Mouse (Mus musculus) forebrain, embryonic 16.5 days (tissue): ENCODE results near the gene Tmem41b. TPM values are rescaled to one million over a fixed set of nuclear protein-coding genes. Genes with fewer than 3 reads are reported as not detected.
A peak's percentile ranks its signal among the peaks of the same experiment; 100 is the strongest.

ENCODE experiments used
- ATAC-seq: fragments of 200-750 bp; cut with Nextera tagmentation; 2 replicates; pipeline ENCODE4 v1.8.0; 2017; ENCODE audit warnings: mild to moderate bottlenecking, moderate library complexity
- H3K27ac ChIP-seq: fragments of 300-500 bp; sonication (generic); 2 replicates; pipeline ENCODE4 v1.5.1; 2014; ENCODE audit warnings: low read length, control low read depth
- H3K27me3 ChIP-seq: fragments of 300-500 bp; sonication (generic); replicated peaks from 2 replicates; pipeline ENCODE4 v1.6.1; 2014; ENCODE audit warnings: low read length; ENCODE audit not compliant: control insufficient read depth, insufficient read depth
- H3K36me3 ChIP-seq: fragments of 300-500 bp; sonication (generic); 2 replicates; pipeline ENCODE4 v1.6.1; 2014; ENCODE audit not compliant: control insufficient read depth, insufficient read depth
- H3K4me1 ChIP-seq: fragments of 300-500 bp; sonication (generic); replicated peaks from 2 replicates; pipeline ENCODE4 v1.6.1; 2014; ENCODE audit warnings: low read length; ENCODE audit not compliant: control insufficient read depth, insufficient read depth
- H3K4me2 ChIP-seq: fragments of 300-500 bp; sonication (generic); 2 replicates; pipeline ENCODE4 v1.6.1; 2014; ENCODE audit warnings: mild to moderate bottlenecking, low read length, control low read depth
- H3K4me3 ChIP-seq: fragments of 300-500 bp; sonication (generic); replicated peaks from 2 replicates; pipeline ENCODE4 v1.5.1; 2014; ENCODE audit warnings: mild to moderate bottlenecking, low read length, control low read depth
- H3K9ac ChIP-seq: fragments of 300-500 bp; sonication (generic); replicated peaks from 2 replicates; pipeline ENCODE4 v1.6.1; 2014; ENCODE audit warnings: low read depth, low read length, control low read depth
- H3K9me3 ChIP-seq: fragments of 300-500 bp; sonication (generic); 2 replicates; pipeline ENCODE4 v1.6.1; 2016; ENCODE audit warnings: low read length; ENCODE audit not compliant: control insufficient read depth
- WGBS: fragments of 180-500 bp; shearing (Covaris S2); extraction: QIAGEN DNeasy Blood & Tissue Kit; methylation state at CpG from one replicate; pipeline ENCODE4 v1.1.7; 2014; 5-methylcytosine and 5-hydroxymethylcytosine counted together
- polyA plus RNA-seq: library from polyadenylated mRNA; unstranded; fragments of >200 nt; fragmentation: Nextera tagmentation; extraction: Ambion mirVana; gene quantifications from 2 replicates; pipeline ENCODE4 v1.2.1, GENCODE M21; 2015

Tmem41b gene
- polyA plus RNA-seq, 1 experiment from 2014 or later: 68.4 TPM

GRCm38 (mm10) chr7:110009084-110009483 is 22.4 kb upstream of the Tmem41b start:
- no peaks in the 10 kb centered on the region for H3K27me3 ChIP-seq
- no peak for ATAC-seq
- H3K27ac ChIP-seq: no peak overlapping the region
- H3K9ac ChIP-seq: no peak overlapping the region
- H3K4me1 ChIP-seq: no peaks in the 10 kb centered on the region
- 88% methylated on average over 6 of the region's 6 CpGs for WGBS
- H3K36me3 ChIP-seq: no peaks in the 10 kb centered on the region
- H3K4me2 ChIP-seq: no peak overlapping the region
- no peaks in the 10 kb centered on the region for H3K9me3 ChIP-seq
- no peak overlapping the region for H3K4me3 ChIP-seq

GRCm38 (mm10) chr7:110008513-110008912 is 21.8 kb upstream of the Tmem41b start:
- H3K4me1 ChIP-seq: no peaks in the 10 kb centered on the region
- H3K9me3 ChIP-seq: no peaks in the 10 kb centered on the region
- 97% methylated on average over 1 of the region's 1 CpGs for WGBS
- H3K27me3 ChIP-seq: no peaks in the 10 kb centered on the region
- H3K4me3 ChIP-seq: no peak overlapping the region
- H3K27ac ChIP-seq: no peak overlapping the region
- no peak overlapping the region for H3K4me2 ChIP-seq
- ATAC-seq: no peak
- H3K9ac ChIP-seq: no peak overlapping the region
- H3K36me3 ChIP-seq: no peaks in the 10 kb centered on the region

DNA sequence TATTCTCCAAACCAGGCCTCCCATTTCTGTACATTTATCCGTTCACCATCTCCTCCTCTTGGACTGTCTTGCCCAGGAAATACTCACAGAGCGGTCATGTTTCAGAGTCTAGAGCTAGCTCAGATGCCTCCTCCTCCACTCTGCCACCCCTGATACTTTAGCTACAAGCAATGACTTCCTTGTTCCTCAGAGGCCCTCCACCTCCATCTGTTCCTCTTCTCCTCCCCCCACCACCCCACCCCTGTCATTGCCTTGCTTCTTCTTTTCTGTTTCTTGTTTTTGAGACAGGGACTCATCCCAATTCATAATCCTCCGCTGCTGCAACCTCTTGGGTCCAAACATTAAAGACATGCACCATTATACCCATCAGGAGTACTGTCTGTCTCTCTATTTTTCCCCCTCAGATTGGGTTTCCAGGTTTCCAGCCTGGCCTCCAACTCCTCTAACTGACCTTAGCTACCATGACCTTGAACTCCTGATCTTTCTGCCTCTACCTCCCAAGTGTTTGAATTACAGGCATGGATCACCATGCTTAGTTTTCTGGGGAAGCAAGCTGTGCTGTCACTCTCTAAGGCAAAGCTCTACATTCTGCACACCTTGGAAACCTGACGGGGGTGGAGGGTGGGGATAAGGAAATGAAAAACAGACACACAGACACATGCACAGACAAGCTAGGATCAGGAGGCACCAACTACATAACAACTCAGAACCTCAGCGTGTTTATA is 19.9 kb upstream of the Tmem41b start:
- Histone ChIP-seq H3K4me2 (no peak overlapping the region), H3K27me3 (no peaks in the 10 kb centered on the region; the same call in 1 of the 2 replicates), H3K27ac (no peak overlapping the region), H3K4me3 (no peak overlapping the region), H3K9me3 (no peaks in the 10 kb centered on the region), H3K4me1 (peaks cover 3% of the 10 kb centered on the region; the same call in 1 of the 2 replicates), H3K9ac (no peak overlapping the region), H3K36me3 (no peaks in the 10 kb centered on the region)
- no peak for ATAC-seq
- 84% methylated on average over 5 of the region's 5 CpGs for WGBS

- Histone ChIP-seq H3K4me3 (no peak overlapping the region), H3K9me3 (no peaks in the 10 kb centered on the region), H3K4me1 (peaks cover 3% of the 10 kb centered on the region; the same call in 1 of the 2 replicates), H3K4me2 (no peak overlapping the region), H3K9ac (no peak overlapping the region), H3K27me3 (no peaks in the 10 kb centered on the region; the same call in 1 of the 2 replicates), H3K27ac (no peak overlapping the region), H3K36me3 (no peaks in the 10 kb centered on the region)
- no peak for ATAC-seq
Measured at GRCm38 (mm10) chr7:110005976-110006375, 19.2 kb upstream of the Tmem41b start.

DNA sequence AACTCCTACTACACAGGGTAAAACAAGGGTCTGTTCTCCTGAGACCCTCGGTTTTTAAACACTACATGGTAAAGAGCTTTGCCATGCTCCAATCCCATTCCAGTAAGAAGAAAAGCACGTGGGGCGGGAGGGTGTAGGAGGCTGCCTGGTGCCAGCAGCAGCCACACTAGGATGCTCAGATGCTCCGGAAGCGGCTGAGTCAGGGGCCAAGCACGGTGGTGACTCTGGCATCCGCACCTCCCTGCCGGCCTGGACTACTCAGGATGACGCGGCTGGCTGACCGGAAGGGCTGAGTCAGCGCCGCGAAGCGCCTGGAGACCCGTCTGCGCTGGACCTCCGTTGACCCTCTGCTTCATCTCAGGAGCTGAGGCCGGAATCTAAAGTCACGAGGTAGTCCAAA is 16.2 kb upstream of the Tmem41b start:
- no peak for ATAC-seq
- WGBS: 24% methylated on average over 20 of the region's 20 CpGs

DNA sequence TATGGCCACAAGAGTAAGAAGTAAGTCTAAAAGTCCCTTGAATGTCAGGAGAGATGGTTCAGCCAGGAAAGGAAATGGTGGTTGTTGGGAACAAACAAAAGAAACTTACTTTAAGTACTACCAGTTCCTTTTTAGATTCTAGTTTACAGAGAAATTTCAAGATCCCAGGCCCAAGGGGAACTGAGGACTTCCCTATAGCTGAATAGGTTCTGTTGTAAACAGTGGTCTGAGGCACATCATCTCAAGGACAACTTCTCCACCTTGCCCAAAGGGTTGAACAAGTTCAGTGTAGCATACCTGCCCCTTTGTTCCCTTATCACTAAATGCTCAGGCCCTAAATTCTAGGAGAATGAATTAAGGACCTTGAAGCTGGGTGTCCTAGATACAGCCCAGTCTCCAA is 15.4 kb upstream of the Tmem41b start:
- ATAC-seq: no peak
- Histone ChIP-seq H3K9me3 (no peaks in the 10 kb centered on the region), H3K27ac (no peak overlapping the region), H3K27me3 (no peaks in the 10 kb centered on the region; the same call in 1 of the 2 replicates), H3K9ac (no peak overlapping the region), H3K4me1 (peaks cover 3% of the 10 kb centered on the region; the same call in 1 of the 2 replicates), H3K4me3 (no peak overlapping the region), H3K4me2 (no peak overlapping the region), H3K36me3 (no peaks in the 10 kb centered on the region)

More for the DNA sequence above, 16.2 kb upstream of the Tmem41b start:
- Histone ChIP-seq H3K27ac (no peak overlapping the region), H3K4me3 (peak overlapping the region; percentile 9; the same call in 1 of the 2 replicates), H3K9me3 (no peaks in the 10 kb centered on the region), H3K36me3 (no peaks in the 10 kb centered on the region), H3K4me2 (peak overlapping the region; percentile 36), H3K4me1 (peaks cover 3% of the 10 kb centered on the region; the same call in 1 of the 2 replicates), H3K9ac (0 out of 2 replicates have a peak overlapping the region, but pooled peaks have one; percentile 32), H3K27me3 (no peaks in the 10 kb centered on the region; the same call in 1 of the 2 replicates)

DNA sequence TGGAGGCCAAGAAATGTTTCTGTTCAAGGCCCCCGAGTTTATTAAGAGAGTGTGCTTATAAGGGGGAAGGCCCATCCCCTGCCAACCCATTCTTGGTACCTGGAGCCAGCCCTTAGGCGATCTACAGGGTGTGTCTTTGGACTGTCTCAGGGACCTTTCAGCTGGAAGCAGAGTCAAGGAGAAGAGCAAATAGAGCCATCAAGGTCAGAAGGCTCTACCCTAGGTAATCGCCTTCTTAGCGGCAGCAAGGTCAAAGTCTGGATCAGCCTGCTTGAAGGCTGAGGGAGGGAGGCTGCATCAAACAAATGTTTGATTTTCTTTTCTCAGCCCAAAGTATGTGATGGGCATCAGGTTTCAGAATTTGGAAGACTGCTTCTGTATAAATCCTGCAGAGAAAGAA is 11.7 kb upstream of the Tmem41b start:
- no peak overlapping the region for H3K27ac ChIP-seq
- H3K9me3 ChIP-seq: no peaks in the 10 kb centered on the region
- H3K4me2 ChIP-seq: no peak overlapping the region
- 91% methylated on average over 4 of the region's 4 CpGs for WGBS
- peaks cover 5% of the 10 kb centered on the region; the same call in 1 of the 2 replicates for H3K4me1 ChIP-seq
- no peaks in the 10 kb centered on the region; the same call in 1 of the 2 replicates for H3K27me3 ChIP-seq
- ATAC-seq: no peak
- no peak overlapping the region for H3K4me3 ChIP-seq
- H3K9ac ChIP-seq: no peak overlapping the region
- H3K36me3 ChIP-seq: no peaks in the 10 kb centered on the region

DNA sequence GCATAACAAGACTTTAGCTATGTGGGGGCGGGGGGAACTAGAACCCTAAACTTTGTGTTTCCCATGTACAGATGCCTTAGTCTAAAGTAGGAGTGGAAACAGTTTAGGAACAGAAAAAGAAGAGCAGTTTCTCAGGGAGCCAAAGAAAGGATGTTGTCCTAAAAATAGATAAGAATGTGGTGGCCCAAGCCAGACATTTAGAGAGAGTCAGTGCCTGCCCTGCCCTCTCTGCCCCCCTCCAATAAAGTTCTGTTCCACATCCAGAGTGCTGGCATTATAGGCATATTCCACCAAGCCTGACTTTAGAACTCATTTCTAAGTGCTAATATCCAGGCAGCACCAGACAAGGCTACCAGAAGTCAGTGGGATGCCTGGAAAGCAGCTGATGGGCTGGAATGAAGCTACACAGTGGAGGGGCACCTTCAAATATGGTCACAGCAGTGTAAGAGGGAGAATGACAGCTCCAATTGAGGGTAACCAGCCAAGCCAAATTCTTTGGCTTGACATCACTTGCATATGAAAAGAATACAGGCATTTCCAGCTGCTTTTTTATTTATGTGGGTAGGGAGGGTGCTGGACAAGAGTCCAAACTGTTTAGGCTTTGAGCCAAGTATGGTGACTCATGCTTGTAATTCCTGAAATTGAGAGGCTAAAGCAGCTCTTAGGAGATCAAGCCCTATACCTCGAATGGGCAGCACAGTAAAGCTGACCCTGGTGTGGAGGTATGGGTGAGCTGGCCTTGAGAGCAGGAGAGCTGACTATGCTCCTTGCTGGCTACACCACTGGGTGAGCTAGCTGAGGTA is 6.6 kb upstream of the Tmem41b start:
- peaks cover 4% of the 10 kb centered on the region; the same call in 1 of the 2 replicates for H3K4me1 ChIP-seq
- no peak overlapping the region for H3K9ac ChIP-seq
- H3K27ac ChIP-seq: no peak overlapping the region
- no peak overlapping the region for H3K4me3 ChIP-seq
- no peaks in the 10 kb centered on the region for H3K9me3 ChIP-seq
- no peaks in the 10 kb centered on the region for H3K36me3 ChIP-seq
- WGBS: 60% methylated on average over 2 of the region's 2 CpGs
- H3K4me2 ChIP-seq: no peak overlapping the region
- no peaks in the 10 kb centered on the region for H3K27me3 ChIP-seq
- peak; percentile 52; the same call in 1 of the 2 replicates for ATAC-seq

- ATAC-seq: no peak
- peaks cover 4% of the 10 kb centered on the region; the same call in 1 of the 2 replicates for H3K4me1 ChIP-seq
- H3K9ac ChIP-seq: no peak overlapping the region
- no peaks in the 10 kb centered on the region for H3K9me3 ChIP-seq
- H3K27ac ChIP-seq: no peak overlapping the region
- 90% methylated on average over 1 of the region's 1 CpGs for WGBS
- H3K4me2 ChIP-seq: no peak overlapping the region
- no peaks in the 10 kb centered on the region for H3K27me3 ChIP-seq
- no peak overlapping the region for H3K4me3 ChIP-seq
- no peaks in the 10 kb centered on the region for H3K36me3 ChIP-seq
Measured at GRCm38 (mm10) chr7:109991286-109991685, 4.6 kb upstream of the Tmem41b start.
